24 mouse cellular contexts compared by ENCODE assay signal in genomic region chr5:46578540-46579173, GRCm38 (mm10).
DNase-seq lines count a peak whose midpoint lies in the region; ATAC-seq and TF ChIP-seq lines count a peak whose summit lies in the region.
"Had no signal": no experiment of that assay in that cellular context is flagged by ENCODE, and none has a peak within 500 bp of the region (broad histone marks: within the 10 kb centered on the region; RNA-seq: fewer than 3 reads in every experiment).

No protein-coding gene starts in this region.

- no peak overlapping the region for H3K4me3 ChIP-seq in MEL (ENCODE audit: control insufficient read depth in 1 of 2, insufficient read depth in 1 of 2, low read depth in 2 of 2, low read length in 2 of 2)
- no peak overlapping the region for H3K4me3 ChIP-seq in liver, embryonic 15.5 days (replicated peaks)
- H3K4me3 ChIP-seq in stomach, embryonic 16.5 days (replicated peaks; ENCODE audit: low read length): no peak overlapping the region
- no peak overlapping the region for H3K4me3 ChIP-seq in midbrain, embryonic 13.5 days (replicated peaks)
- H3K4me3 ChIP-seq in forebrain, embryonic 16.5 days (replicated peaks; ENCODE audit: low read length): no peak overlapping the region
- H3K4me3 ChIP-seq: embryonic facial prominence, embryonic 10.5 days; heart, adult 2 months; heart, embryonic 13.5 days; limb, embryonic 12.5 days had no signal

- no peak for TF ChIP-seq CTCF in MEL (IDR thresholded peaks at IDR 0.05 in 2 of 3, conservative IDR thresholded peaks at IDR 0.05 in 1 of 3; ENCODE audit: control insufficient read depth in 1 of 3, insufficient read depth in 1 of 3, low read depth in 2 of 3, low read length in 3 of 3, poor library complexity in 1 of 3, severe bottlenecking in 1 of 3)

- peak; percentile 39 to 53; a peak in 3 of 4 replicates for ATAC-seq in hematopoietic stem cell, adult 5-6 weeks (replicated peaks in 1 of 2; ENCODE audit: insufficient read depth in 1 of 2, low FRiP score in 2 of 2, low TSS enrichment in 1 of 2, low read depth in 1 of 2, poor library complexity in 2 of 2, severe bottlenecking in 2 of 2)
- 0 out of 2 replicates have a peak, but pooled peaks have one; percentile 31 for ATAC-seq in liver, embryonic 15.5 days (ENCODE audit: insufficient read depth)
- ATAC-seq in stomach, embryonic 16.5 days (ENCODE audit: insufficient read depth, low FRiP score): peak; percentile 71
- ATAC-seq in midbrain, embryonic 13.5 days: no peak
- no peak for ATAC-seq in forebrain, embryonic 16.5 days
- ATAC-seq: forebrain, postnatal 0 days; inflammation-experienced regulatory T-cells, adult 6 months; Patski had no signal

- peaks cover 22 to 24% of the 10 kb centered on the region in 2 experiments for H3K4me1 ChIP-seq in MEL (ENCODE audit: control insufficient read depth in 1 of 2, insufficient read depth in 2 of 2, low read length in 2 of 2)
- no peaks in the 10 kb centered on the region for H3K4me1 ChIP-seq in liver, embryonic 15.5 days (replicated peaks)
- no peaks in the 10 kb centered on the region for H3K4me1 ChIP-seq in stomach, embryonic 16.5 days (ENCODE audit: control insufficient read depth, insufficient read depth, low read length)
- H3K4me1 ChIP-seq in midbrain, embryonic 13.5 days (replicated peaks): no peaks in the 10 kb centered on the region
- H3K4me1 ChIP-seq in forebrain, embryonic 16.5 days (replicated peaks; ENCODE audit: control insufficient read depth, insufficient read depth, low read length): no peaks in the 10 kb centered on the region
- H3K4me1 ChIP-seq: embryonic facial prominence, embryonic 10.5 days; heart, embryonic 13.5 days; limb, embryonic 12.5 days had no signal

- H3K27me3 ChIP-seq in MEL (ENCODE audit: control insufficient read depth in 1 of 2, insufficient read depth in 2 of 2, low read length in 2 of 2): no peaks in the 10 kb centered on the region
- no peaks in the 10 kb centered on the region for H3K27me3 ChIP-seq in liver, embryonic 15.5 days
- no peaks in the 10 kb centered on the region for H3K27me3 ChIP-seq in stomach, embryonic 16.5 days (ENCODE audit: control insufficient read depth, insufficient read depth, low read length)
- H3K27me3 ChIP-seq in midbrain, embryonic 13.5 days: no peaks in the 10 kb centered on the region
- H3K27me3 ChIP-seq in forebrain, embryonic 16.5 days (replicated peaks; ENCODE audit: control insufficient read depth, insufficient read depth, low read length): no peaks in the 10 kb centered on the region
- H3K27me3 ChIP-seq: heart, embryonic 13.5 days; limb, embryonic 12.5 days; Patski had no signal

- DNase-seq in MEL (ENCODE audit: low read depth, low spot score): peak; percentile 92
- no peak for DNase-seq in heart, postnatal 25 days (ENCODE audit: low spot score)
- DNase-seq: adrenal gland, adult 8-10 months; cerebellum, adult 9-10 months; forebrain, postnatal 0 days; gastrocnemius, postnatal 36 days; heart, adult 2 months; heart, postnatal 14 days; kidney, postnatal 25 days; lung, adult 18-20 months; lung, postnatal 14 days; midbrain, embryonic 14.5 days; thymus, postnatal 36 days had no signal

- TF ChIP-seq RAD21 in MEL (IDR thresholded peaks at IDR 0.05; ENCODE audit: low read depth, low read length): no peak

- intact Hi-C loops in heart, postnatal 25 days (cut with DNase I): no loop called here

- no peaks in the 10 kb centered on the region for H3K79me2 ChIP-seq in MEL (ENCODE audit: control insufficient read depth, insufficient read depth, low read length, poor library complexity)

- TF ChIP-seq EP300 in MEL (IDR thresholded peaks at IDR 0.05; ENCODE audit: low read depth in 1 of 2, low read length in 2 of 2): peak; percentile 99

- TF ChIP-seq POLR2A in MEL (IDR thresholded peaks at IDR 0.05; ENCODE audit: control insufficient read depth in 1 of 2, insufficient read depth in 1 of 2, low read depth in 1 of 2, low read length in 2 of 2, poor library complexity in 1 of 2): no peak

- peaks cover 0 to 48% of the 10 kb centered on the region in 2 experiments; a peak in 2 of 4 replicates for H3K36me3 ChIP-seq in MEL (ENCODE audit: control insufficient read depth in 1 of 2, insufficient read depth in 2 of 2, low read length in 2 of 2)
- H3K36me3 ChIP-seq in liver, embryonic 15.5 days (replicated peaks): no peaks in the 10 kb centered on the region
- no peaks in the 10 kb centered on the region for H3K36me3 ChIP-seq in stomach, embryonic 16.5 days (ENCODE audit: control insufficient read depth, insufficient read depth, low read length)
- H3K36me3 ChIP-seq in midbrain, embryonic 13.5 days: no peaks in the 10 kb centered on the region
- H3K36me3 ChIP-seq in forebrain, embryonic 16.5 days (ENCODE audit: control insufficient read depth, insufficient read depth): no peaks in the 10 kb centered on the region
- H3K36me3 ChIP-seq: embryonic facial prominence, embryonic 10.5 days; heart, embryonic 13.5 days; limb, embryonic 12.5 days had no signal

- no peak overlapping the region for H3K4me2 ChIP-seq in liver, embryonic 15.5 days
- no peak overlapping the region for H3K4me2 ChIP-seq in stomach, embryonic 16.5 days (ENCODE audit: low read depth, low read length)
- no peak overlapping the region for H3K4me2 ChIP-seq in midbrain, embryonic 13.5 days (replicated peaks)
- no peak overlapping the region for H3K4me2 ChIP-seq in forebrain, embryonic 16.5 days (ENCODE audit: low read length)
- H3K4me2 ChIP-seq: heart, embryonic 13.5 days; hindbrain, embryonic 14.5 days; limb, embryonic 12.5 days had no signal

- H3K9ac ChIP-seq in MEL (ENCODE audit: control insufficient read depth, low read depth, low read length, poor library complexity, severe bottlenecking): no peak overlapping the region; the same call in 1 of the 2 replicates
- no peak overlapping the region for H3K9ac ChIP-seq in liver, embryonic 15.5 days
- no peak overlapping the region for H3K9ac ChIP-seq in stomach, embryonic 16.5 days (ENCODE audit: low read length)
- H3K9ac ChIP-seq in midbrain, embryonic 13.5 days (replicated peaks): no peak overlapping the region
- H3K9ac ChIP-seq in forebrain, embryonic 16.5 days (replicated peaks; ENCODE audit: low read depth, low read length): no peak overlapping the region
- H3K9ac ChIP-seq: forebrain, postnatal 0 days; heart, embryonic 13.5 days; hindbrain, embryonic 14.5 days; limb, embryonic 12.5 days had no signal

- H3K9me3 ChIP-seq in MEL (replicated peaks; ENCODE audit: insufficient read depth, low read length): no peaks in the 10 kb centered on the region
- no peaks in the 10 kb centered on the region for H3K9me3 ChIP-seq in liver, embryonic 15.5 days (replicated peaks)
- H3K9me3 ChIP-seq in stomach, embryonic 16.5 days (replicated peaks; ENCODE audit: control insufficient read depth, low read length): no peaks in the 10 kb centered on the region
- H3K9me3 ChIP-seq in midbrain, embryonic 13.5 days: no peaks in the 10 kb centered on the region
- H3K9me3 ChIP-seq in forebrain, embryonic 16.5 days (ENCODE audit: control insufficient read depth, low read length): no peaks in the 10 kb centered on the region
- H3K9me3 ChIP-seq: embryonic facial prominence, embryonic 10.5 days; heart, embryonic 13.5 days; limb, embryonic 12.5 days had no signal

- peak overlapping the region; percentile 96 for H3K27ac ChIP-seq in MEL (ENCODE audit: control insufficient read depth, low read depth, low read length)
- no peak overlapping the region for H3K27ac ChIP-seq in liver, embryonic 15.5 days (replicated peaks)
- no peak overlapping the region for H3K27ac ChIP-seq in stomach, embryonic 16.5 days (ENCODE audit: low read length)
- H3K27ac ChIP-seq in midbrain, embryonic 13.5 days: no peak overlapping the region
- H3K27ac ChIP-seq in forebrain, embryonic 16.5 days (ENCODE audit: low read length): no peak overlapping the region
- H3K27ac ChIP-seq: embryonic facial prominence, embryonic 10.5 days; heart, adult 2 months; heart, embryonic 13.5 days; hindbrain, embryonic 14.5 days; limb, embryonic 12.5 days had no signal

TF ChIP-seq in MEL, 35 proteins besides CTCF, POLR2A, EP300 and RAD21:
- TF ChIP-seq USF1 (IDR thresholded peaks at IDR 0.05; ENCODE audit: low read depth, low read length): no peak
- no peak; the same call in 1 of the 2 replicates for TF ChIP-seq MAFK (IDR thresholded peaks at IDR 0.05; ENCODE audit: borderline replicate concordance, low read depth, low read length)
- peak; percentile 91 for TF ChIP-seq TAL1 (IDR thresholded peaks at IDR 0.05; ENCODE audit: low read length)
- TF ChIP-seq ZMIZ1 (IDR thresholded peaks at IDR 0.05; ENCODE audit: low read depth, low read length): 0 out of 2 replicates have a peak, but pooled peaks have one; percentile 33
- peak; percentile 97 for TF ChIP-seq GATA1 (IDR thresholded peaks at IDR 0.05; ENCODE audit: low read depth, low read length)
- peak; percentile 42; the same call in 1 of the 2 replicates for TF ChIP-seq CHD2 (IDR thresholded peaks at IDR 0.05; ENCODE audit: low read length)
- peak; percentile 36; the same call in 1 of the 2 replicates for TF ChIP-seq TBP (IDR thresholded peaks at IDR 0.05; ENCODE audit: low read depth, low read length)
- TF ChIP-seq BHLHE40 (IDR thresholded peaks at IDR 0.05; ENCODE audit: borderline replicate concordance, low read depth, low read length): peak; percentile 70; the same call in 1 of the 2 replicates
- no peak for TF ChIP-seq UBTF (IDR thresholded peaks at IDR 0.05; ENCODE audit: borderline replicate concordance, insufficient read depth, low read depth, low read length)
- 0 out of 2 replicates have a peak, but pooled peaks have one; percentile 32 for TF ChIP-seq MAZ (IDR thresholded peaks at IDR 0.05; ENCODE audit: low read depth, low read length)
- peak; percentile 43; the same call in 1 of the 2 replicates for TF ChIP-seq HCFC1 (IDR thresholded peaks at IDR 0.05; ENCODE audit: low read depth, low read length)
- TF ChIP-seq USF2 (IDR thresholded peaks at IDR 0.05; ENCODE audit: borderline replicate concordance in 1 of 2, insufficient read depth in 1 of 2, low read depth in 1 of 2, low read length in 2 of 2): no peak
- TF ChIP-seq ELF1 (IDR thresholded peaks at IDR 0.05; ENCODE audit: low read depth, low read length): peak; percentile 72
- peak; percentile 86 for TF ChIP-seq SIN3A (IDR thresholded peaks at IDR 0.05; ENCODE audit: low read length)
- peak; percentile 86; the same call in 1 of the 2 replicates for TF ChIP-seq MYC (IDR thresholded peaks at IDR 0.05; ENCODE audit: low read depth, low read length)
- peak; percentile 97 for TF ChIP-seq TCF12 (IDR thresholded peaks at IDR 0.05; ENCODE audit: low read depth, low read length)
- 0 out of 2 replicates have a peak, but pooled peaks have one; percentile 71 for TF ChIP-seq JUND (IDR thresholded peaks at IDR 0.05; ENCODE audit: low read depth, low read length)
- TF ChIP-seq ETS1 (IDR thresholded peaks at IDR 0.05; ENCODE audit: low read depth, low read length): peak; percentile 90
- no peak for TF ChIP-seq MXI1 (IDR thresholded peaks at IDR 0.05; ENCODE audit: low read depth, low read length)
- peak; percentile 94 for TF ChIP-seq MYB (IDR thresholded peaks at IDR 0.05; ENCODE audit: low read depth, low read length)
- TF ChIP-seq RCOR1 (IDR thresholded peaks at IDR 0.05; ENCODE audit: low read depth, low read length): peak; percentile 88

Comparison
In these comparisons a context has a peak if more than half of its experiments do, and no peak if none do; other contexts are left out.
1. ATAC-seq: peak in hematopoietic stem cell, adult 5-6 weeks (2 of 2), liver, embryonic 15.5 days (single experiment) and stomach, embryonic 16.5 days (single experiment); none in midbrain, embryonic 13.5 days (single experiment) and forebrain, embryonic 16.5 days (single experiment).